Comparison of ENCODE assay signal across 12 mouse cellular contexts in genomic region chr14:90600554-90600953, GRCm38 (mm10).
DNase-seq lines count a peak whose midpoint lies in the region; ATAC-seq and TF ChIP-seq lines count a peak whose summit lies in the region.
"Had no signal": no experiment of that assay in that cellular context is flagged by ENCODE, and none has a peak within 500 bp of the region (broad histone marks: within the 10 kb centered on the region; RNA-seq: fewer than 3 reads in every experiment).

No protein-coding gene starts in this region.

- 16% methylated on average over 2 of the region's 2 CpGs for WGBS in heart, embryonic 12.5 days
- WGBS in heart, adult 2 months, result 38% methylated on average over 2 of the region's 2 CpGs
- WGBS in midbrain, embryonic 12.5 days, result 33% methylated on average over 2 of the region's 2 CpGs

- no peak for TF ChIP-seq POLR2A in heart, adult 2 months (IDR thresholded peaks at IDR 0.05; ENCODE audit: insufficient read depth, low read depth, low read length)

- TF ChIP-seq EP300 in heart, adult 2 months (IDR thresholded peaks at IDR 0.05; ENCODE audit: insufficient read depth, low read depth, low read length), result no peak

- H3K4me3 ChIP-seq in heart, embryonic 12.5 days, result no peak overlapping the region
- H3K4me3 ChIP-seq in heart, adult 2 months, result no peak overlapping the region
- no peak overlapping the region for H3K4me3 ChIP-seq in midbrain, embryonic 12.5 days
- H3K4me3 ChIP-seq: limb, embryonic 13.5 days had no signal

- intact Hi-C loops in heart, adult 2 months (cut with DNase I), result no loop called here

- no peaks in the 10 kb centered on the region for H3K9me3 ChIP-seq in heart, embryonic 12.5 days (replicated peaks)
- no peaks in the 10 kb centered on the region for H3K9me3 ChIP-seq in midbrain, embryonic 12.5 days
- H3K9me3 ChIP-seq: limb, embryonic 13.5 days had no signal

- no peaks in the 10 kb centered on the region for H3K27me3 ChIP-seq in heart, embryonic 12.5 days (replicated peaks)
- H3K27me3 ChIP-seq in heart, adult 2 months (ENCODE audit: control insufficient read depth, insufficient read depth, low read length), result no peaks in the 10 kb centered on the region
- no peaks in the 10 kb centered on the region for H3K27me3 ChIP-seq in midbrain, embryonic 12.5 days
- H3K27me3 ChIP-seq: CH12.LX; limb, embryonic 13.5 days had no signal

- peak; percentile 29; the same call in 1 of the 2 replicates for ATAC-seq in heart, embryonic 12.5 days (ENCODE audit: insufficient number of reproducible peaks, low FRiP score)
- ATAC-seq in midbrain, embryonic 12.5 days (ENCODE audit: low FRiP score, low read depth), result peak; percentile 54

- H3K9ac ChIP-seq in heart, embryonic 12.5 days, result no peak overlapping the region
- H3K9ac ChIP-seq in heart, adult 2 months (ENCODE audit: low read depth, low read length), result no peak overlapping the region
- no peak overlapping the region for H3K9ac ChIP-seq in midbrain, embryonic 12.5 days (replicated peaks)
- H3K9ac ChIP-seq: limb, embryonic 13.5 days had no signal

- H3K4me1 ChIP-seq in heart, embryonic 12.5 days (replicated peaks), result peaks cover 7% of the 10 kb centered on the region
- no peaks in the 10 kb centered on the region for H3K4me1 ChIP-seq in heart, adult 2 months (ENCODE audit: control insufficient read depth, insufficient read depth, low read length)
- H3K4me1 ChIP-seq in midbrain, embryonic 12.5 days, result peaks cover 7% of the 10 kb centered on the region; the same call in 1 of the 2 replicates

- DNase-seq in heart, adult 2 months, result no peak
- DNase-seq in testis, postnatal 10 days (ENCODE audit: low spot score), result peak; percentile 45
- DNase-seq in testis, postnatal 14 days (ENCODE audit: low spot score), result no peak
- DNase-seq in adrenal gland, postnatal 36 days, result no peak
- no peak for DNase-seq in ovary, postnatal 10 days (ENCODE audit: low spot score)
- DNase-seq: gastrocnemius, postnatal 36 days; kidney, postnatal 25 days; lung, postnatal 4 days had no signal

- TF ChIP-seq CTCF in heart, adult 2 months (IDR thresholded peaks at IDR 0.05), result no peak

- no peaks in the 10 kb centered on the region for H3K36me3 ChIP-seq in heart, embryonic 12.5 days
- H3K36me3 ChIP-seq in heart, adult 2 months (ENCODE audit: control insufficient read depth, insufficient read depth, low read length), result no peaks in the 10 kb centered on the region
- H3K36me3 ChIP-seq in midbrain, embryonic 12.5 days, result no peaks in the 10 kb centered on the region
- H3K36me3 ChIP-seq: limb, embryonic 13.5 days had no signal

- H3K4me2 ChIP-seq in heart, embryonic 12.5 days, result no peak overlapping the region
- H3K4me2 ChIP-seq in midbrain, embryonic 12.5 days (replicated peaks), result no peak overlapping the region
- H3K4me2 ChIP-seq: limb, embryonic 13.5 days had no signal

- no peak overlapping the region for H3K27ac ChIP-seq in heart, embryonic 12.5 days (ENCODE audit: poor library complexity, severe bottlenecking)
- H3K27ac ChIP-seq in heart, adult 2 months, result no peak overlapping the region
- no peak overlapping the region for H3K27ac ChIP-seq in midbrain, embryonic 12.5 days (replicated peaks)
- H3K27ac ChIP-seq: limb, embryonic 13.5 days had no signal

- no peaks in the 10 kb centered on the region for H3K79me2 ChIP-seq in heart, adult 2 months (replicated peaks; ENCODE audit: control insufficient read depth, insufficient read depth, low read length)
